Mouse (Mus musculus) olfactory bulb, adult 2 months (tissue): ENCODE results near the gene Klhl25.
"Not testable (repeated sequence)": the region's sequence is repeated elsewhere in the genome, so short reads cannot be mapped to it uniquely, and the experiment has no call there.

ENCODE experiments used
- CTCF ChIP-seq: fragments of 200-500 bp; IDR thresholded peaks from 2 replicates; pipeline ENCODE4 v1.5.1; 2012; ENCODE audit warnings: low read depth, mild to moderate bottlenecking, low read length, moderate library complexity; ENCODE audit not compliant: insufficient read depth
- POLR2A ChIP-seq: fragments of 200-500 bp; IDR thresholded peaks from 2 replicates; pipeline ENCODE4 v1.6.1; 2012; ENCODE audit warnings: mild to moderate bottlenecking, low read depth, low read length, moderate library complexity; ENCODE audit not compliant: insufficient read depth

DNA sequence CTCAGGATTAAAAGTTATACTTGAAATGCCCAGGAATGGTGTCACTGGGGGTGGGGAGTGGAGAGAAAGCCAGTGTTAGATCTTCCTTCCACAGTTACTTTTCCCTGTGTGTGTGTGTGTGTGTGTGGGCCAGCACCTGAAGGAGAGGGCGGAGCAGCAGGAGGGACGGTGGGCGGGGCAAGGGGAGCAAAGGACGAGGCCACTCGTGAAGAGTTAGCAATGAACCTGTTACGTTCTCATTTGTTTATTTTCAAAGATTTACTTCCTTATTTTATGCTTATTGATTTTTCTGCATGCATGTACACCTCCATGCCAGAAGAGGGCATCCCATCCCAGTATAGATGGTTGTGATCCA lies 14.3 kb downstream of the Klhl25 start:
- not testable (repeated sequence) for TF ChIP-seq CTCF, POLR2A
